Mouse (Mus musculus) yolk sac, embryonic 10.5 days (tissue): Measurements from ENCODE around the gene Pcna.
"Not testable (repeated sequence)": the region's sequence is repeated elsewhere in the genome, so short reads cannot be mapped to it uniquely, and the experiment has no call there.

ENCODE experiments used
- DNase-seq: peaks from one replicate; pipeline ENCODE4 v3.0.0-alpha.2; 2017; ENCODE audit warnings: low spot score

Gene Pcna

GRCm38 (mm10) chr2:132252542-132253528 lies at the start of gene Pcna:
Gene Pcna (minus strand): TSS chr2:132253314.
- peak; percentile 97 for DNase-seq

- DNase-seq, result no peak
Measured at GRCm38 (mm10) chr2:132301436-132301835, 48.3 kb upstream of the Pcna start.

GRCm38 (mm10) chr2:132298250-132298649 lies 45.1 kb upstream of the Pcna start:
- DNase-seq, result no peak

DNA sequence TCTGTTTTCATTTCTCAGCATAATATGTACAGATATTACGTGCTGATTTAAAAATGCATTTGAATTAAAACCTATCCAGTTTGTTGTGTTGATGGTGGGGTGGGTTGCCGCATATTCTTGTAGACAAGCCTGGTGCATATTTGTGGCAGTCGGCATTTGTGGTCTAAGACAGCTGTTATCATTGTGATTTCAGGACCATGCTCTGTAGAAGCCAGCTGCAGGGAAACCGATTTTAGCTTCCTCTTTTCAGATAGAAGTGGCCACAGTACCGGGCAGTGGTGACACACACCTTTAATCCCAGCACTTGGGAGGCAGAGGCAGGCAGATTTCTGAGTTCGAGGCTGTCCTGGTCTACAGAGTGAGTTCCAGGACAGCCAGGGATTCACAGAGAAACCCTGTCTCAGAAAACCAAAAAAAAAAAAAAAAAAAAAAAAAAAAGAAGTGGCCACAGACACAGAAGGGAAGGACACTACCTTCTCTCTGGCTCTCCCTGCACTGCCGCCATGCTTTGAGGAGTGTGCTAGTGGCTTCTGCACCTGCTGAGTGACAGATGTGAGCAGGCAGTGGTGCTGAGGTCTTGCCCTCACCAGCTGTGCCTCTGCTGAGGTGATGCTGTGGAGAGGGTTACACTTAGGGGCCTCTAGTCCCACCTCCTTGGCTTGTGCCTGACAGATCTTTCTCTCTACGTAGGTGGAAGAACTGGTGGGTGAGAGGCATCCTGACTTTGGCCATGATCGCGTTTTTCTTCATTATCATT lies 40.8 kb upstream of the Pcna start:
- no peak for DNase-seq

DNA sequence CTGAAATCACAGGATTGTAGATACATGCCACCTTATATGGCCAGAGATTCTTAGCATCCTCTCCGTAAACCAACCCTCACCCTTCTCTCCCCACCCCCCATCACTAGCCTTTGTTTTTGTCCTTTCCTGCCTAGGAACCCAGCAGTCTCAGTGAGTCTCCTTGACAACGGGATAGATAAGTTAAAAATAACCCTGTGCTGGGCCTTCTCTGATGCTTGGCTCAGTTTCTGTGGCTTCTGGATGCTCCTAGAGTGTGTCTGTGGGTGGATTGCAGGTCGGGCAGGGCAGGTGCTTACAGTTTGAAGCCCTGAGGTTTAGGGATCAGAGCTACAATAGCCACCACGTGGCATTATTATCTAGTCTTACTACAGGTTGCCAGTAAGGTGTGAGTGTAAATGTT lies 39.0 kb upstream of the Pcna start:
- no peak for DNase-seq

DNA sequence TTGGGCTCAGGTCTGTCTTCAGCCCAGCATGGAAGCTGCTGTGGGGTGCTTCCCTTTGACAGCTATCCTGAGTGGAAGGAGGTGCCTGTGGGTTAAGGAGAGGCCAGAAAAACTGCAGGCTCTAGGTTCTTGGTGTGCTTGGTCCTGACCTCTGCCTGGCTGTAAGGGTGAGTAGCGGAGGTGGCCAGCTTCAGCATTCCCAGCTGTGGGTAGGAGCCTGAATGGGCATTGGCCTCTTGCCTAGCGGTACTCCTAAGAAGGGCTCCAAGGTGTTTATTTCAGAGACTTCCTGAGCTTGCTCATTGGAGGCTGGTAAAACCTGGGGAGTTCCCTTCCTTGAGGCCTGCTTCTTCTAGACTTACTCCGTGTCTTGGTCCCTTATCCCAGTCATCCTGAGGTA lies 38.2 kb upstream of the Pcna start:
- no peak for DNase-seq

GRCm38 (mm10) chr2:132290808-132291207 lies 37.7 kb upstream of the Pcna start:
- no peak for DNase-seq

GRCm38 (mm10) chr2:132289213-132289612 lies 36.1 kb upstream of the Pcna start:
- DNase-seq, result not testable (repeated sequence)

DNA sequence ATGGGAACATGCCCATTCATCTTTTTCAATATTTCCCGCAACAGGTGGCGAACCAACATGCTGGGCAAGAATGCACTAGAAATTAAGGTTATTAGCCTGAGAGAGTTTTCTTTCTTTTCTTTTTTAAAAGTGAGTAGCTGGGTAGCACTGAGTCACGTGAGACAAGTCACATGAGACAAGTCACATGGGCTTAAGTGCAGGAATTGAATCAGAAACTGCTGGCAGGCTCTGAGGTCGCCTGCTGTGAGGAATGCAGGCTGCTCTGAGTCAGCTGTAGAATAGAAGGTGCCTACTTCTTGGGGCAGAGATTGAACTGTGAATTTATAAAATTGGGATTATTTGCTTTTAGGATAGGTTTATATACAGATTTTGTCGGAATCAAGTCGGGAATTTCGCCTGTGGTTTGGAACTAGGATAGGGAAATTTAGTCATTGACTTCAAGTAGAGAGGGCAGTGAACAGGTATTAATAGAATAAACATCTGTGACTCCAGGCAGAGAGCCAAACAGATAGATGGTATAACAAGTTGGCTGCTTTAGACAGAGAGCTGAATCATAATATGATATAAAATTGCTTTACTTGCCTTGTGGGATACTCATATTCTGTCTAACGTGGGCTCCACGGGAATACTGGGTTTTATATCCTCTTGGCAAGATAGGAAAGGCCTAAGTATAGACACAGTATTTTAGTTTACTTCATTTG lies 33.4 kb upstream of the Pcna start:
- DNase-seq, result no peak

GRCm38 (mm10) chr2:132285722-132286121 lies 32.6 kb upstream of the Pcna start:
- DNase-seq, result not testable (repeated sequence)

DNA sequence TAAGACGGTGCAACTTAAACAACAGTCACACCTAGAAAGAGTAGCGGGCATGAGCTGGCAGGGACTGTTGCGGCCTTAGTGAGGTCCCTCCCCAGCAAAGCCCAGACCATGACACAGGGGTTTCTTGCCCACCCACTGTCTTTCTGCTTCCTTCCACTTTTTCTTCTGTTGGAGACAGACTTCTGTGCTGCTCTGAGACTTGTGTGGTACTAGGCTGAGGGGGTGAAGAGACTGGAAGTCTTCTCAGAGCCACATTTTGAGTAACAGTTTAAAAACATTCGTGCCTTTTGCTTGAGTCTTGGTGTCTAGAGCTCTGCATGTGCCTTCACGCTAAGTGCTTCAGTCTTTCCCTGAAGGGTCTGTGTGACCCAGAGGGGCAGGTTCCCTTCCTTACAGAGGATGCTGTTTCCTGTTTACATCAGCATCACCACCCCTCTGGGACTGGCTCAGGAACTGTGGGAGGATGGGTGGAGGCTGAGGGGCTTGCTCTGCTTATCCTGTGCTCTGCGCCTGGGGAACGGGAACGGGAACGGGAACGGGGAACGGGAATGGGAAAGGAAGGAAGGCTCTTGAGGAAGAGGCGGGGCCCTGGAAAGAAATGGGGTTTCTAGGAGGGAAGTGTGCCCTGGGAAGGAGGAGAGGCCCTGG lies 31.5 kb upstream of the Pcna start:
- DNase-seq, result peak; percentile 45

- no peak for DNase-seq
Measured at GRCm38 (mm10) chr2:132283236-132284070, 30.3 kb upstream of the Pcna start.

- no peak for DNase-seq
Measured at GRCm38 (mm10) chr2:132282453-132283174, 29.5 kb upstream of the Pcna start.

DNA sequence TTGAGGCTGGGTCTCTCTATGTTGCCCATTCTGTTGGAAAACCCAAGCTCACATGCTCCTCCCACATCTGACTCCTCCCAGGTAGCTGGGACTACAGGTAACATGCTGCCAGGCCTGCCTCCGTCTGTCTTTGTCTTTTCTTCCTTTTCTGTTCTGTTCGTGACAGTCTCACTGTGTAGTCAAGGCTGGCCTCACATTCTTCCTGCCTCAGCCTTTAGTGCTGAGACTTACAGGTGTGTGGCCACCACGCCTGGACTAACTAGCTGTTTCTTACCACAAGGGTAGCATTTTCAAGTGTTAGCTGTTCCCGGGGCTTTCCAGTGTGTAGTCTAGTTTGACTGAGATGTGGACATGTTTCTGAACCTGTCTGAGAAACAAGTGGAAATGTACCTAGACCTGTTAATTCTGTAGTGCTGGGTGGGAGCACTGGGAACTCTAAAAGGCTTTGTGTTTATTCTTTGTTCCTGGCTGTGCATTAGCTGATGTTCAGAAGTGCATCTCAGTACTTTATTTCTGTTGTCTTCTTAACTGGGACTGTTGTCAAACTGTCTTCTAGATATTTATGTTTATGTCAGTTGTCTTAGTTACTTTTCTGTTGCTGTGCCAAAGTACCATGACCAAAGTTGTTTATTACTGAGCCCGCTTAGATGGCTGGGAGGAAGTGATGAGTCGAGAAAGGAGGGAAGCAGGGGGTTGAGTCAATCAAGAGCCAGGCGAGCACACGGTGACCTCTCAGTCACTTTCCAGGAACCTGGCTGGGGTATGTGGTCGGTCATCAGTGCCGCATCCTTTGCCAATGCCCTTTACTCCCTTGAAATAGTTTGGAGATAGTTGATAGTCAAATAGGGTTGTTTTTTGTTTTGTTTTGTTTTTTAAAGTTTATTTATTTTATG lies 28.7 kb upstream of the Pcna start:
- no peak for DNase-seq

DNA sequence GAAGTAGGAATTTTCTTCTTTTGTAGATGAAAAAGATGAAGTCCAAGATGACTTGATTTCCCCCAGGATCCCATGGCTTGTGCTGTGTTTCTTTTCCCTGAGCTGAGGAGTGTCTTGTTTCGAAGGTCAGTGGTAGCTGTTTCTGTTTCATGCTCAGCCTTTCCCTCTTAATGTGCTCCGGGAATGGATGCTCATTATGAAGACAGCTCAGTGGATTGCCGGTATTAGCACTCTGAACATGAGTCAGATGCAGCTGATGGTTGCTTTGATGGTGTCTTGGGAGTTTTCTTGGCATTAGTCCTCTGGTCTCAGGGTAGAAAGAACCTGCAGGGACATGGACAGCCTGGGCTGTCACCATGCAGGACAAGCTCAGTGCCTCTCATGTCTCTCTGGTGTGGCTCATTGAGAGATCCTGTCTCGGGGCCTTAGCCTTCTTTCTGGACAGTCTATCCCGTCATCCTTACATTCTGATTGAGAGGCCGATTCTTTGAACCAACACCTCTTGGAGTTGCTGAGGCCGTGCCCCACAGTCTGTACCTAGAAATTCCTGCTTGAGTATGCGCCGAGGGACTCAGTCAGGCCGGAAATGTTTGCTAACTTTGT lies 27.5 kb upstream of the Pcna start:
- no peak for DNase-seq

DNA sequence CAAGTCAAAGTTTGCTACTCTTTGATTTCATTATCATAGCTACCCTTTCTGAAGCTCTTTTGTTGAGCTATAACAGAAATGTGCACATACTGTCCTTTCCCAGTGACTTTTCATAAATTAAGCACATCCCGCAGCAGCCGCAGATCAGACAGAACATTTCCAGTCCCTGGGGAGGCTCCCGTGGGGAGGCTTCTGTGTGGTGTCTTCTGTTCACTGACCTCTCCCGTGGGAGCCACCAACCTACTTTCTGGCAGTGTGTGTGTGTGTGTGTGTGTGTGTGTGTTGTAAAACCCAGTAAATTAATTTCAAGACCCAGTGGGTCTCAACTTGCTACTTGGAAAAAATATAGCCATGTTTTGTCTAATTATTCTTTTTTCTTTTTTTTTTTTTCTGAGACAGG lies 26.9 kb upstream of the Pcna start:
- DNase-seq, result no peak

GRCm38 (mm10) chr2:132279336-132279882 lies 26.3 kb upstream of the Pcna start:
- no peak for DNase-seq

GRCm38 (mm10) chr2:132278273-132278853 lies 25.2 kb upstream of the Pcna start:
- DNase-seq, result no peak
